20 mouse cellular contexts compared by ENCODE assay signal in genomic region chr15:62861422-62861821, GRCm38 (mm10).
DNase-seq lines count a peak whose midpoint lies in the region; ATAC-seq lines count a peak whose summit lies in the region.
"Had no signal": no experiment of that assay in that cellular context is flagged by ENCODE, and none has a peak within 500 bp of the region (broad histone marks: within the 10 kb centered on the region; RNA-seq: fewer than 3 reads in every experiment).

No protein-coding gene starts in this region.

- no peaks in the 10 kb centered on the region for H3K4me1 ChIP-seq in embryonic facial prominence, embryonic 14.5 days (ENCODE audit: control insufficient read depth, insufficient read depth, low read length)
- H3K4me1 ChIP-seq in embryonic facial prominence, embryonic 10.5 days: no peaks in the 10 kb centered on the region
- no peaks in the 10 kb centered on the region for H3K4me1 ChIP-seq in kidney, embryonic 14.5 days (ENCODE audit: control insufficient read depth, insufficient read depth, low read length)
- H3K4me1 ChIP-seq: forebrain, embryonic 15.5 days; heart, embryonic 15.5 days; hindbrain, embryonic 13.5 days had no signal

- intact Hi-C loops in heart, postnatal 10 days (cut with DNase I): no loop called here

- H3K36me3 ChIP-seq in embryonic facial prominence, embryonic 14.5 days (ENCODE audit: control insufficient read depth, insufficient read depth, low read length): no peaks in the 10 kb centered on the region
- no peaks in the 10 kb centered on the region for H3K36me3 ChIP-seq in embryonic facial prominence, embryonic 10.5 days (replicated peaks)
- H3K36me3 ChIP-seq in kidney, embryonic 14.5 days (ENCODE audit: control insufficient read depth, insufficient read depth, low read length): no peaks in the 10 kb centered on the region
- H3K36me3 ChIP-seq: forebrain, embryonic 15.5 days; G1E; heart, embryonic 15.5 days; hindbrain, embryonic 13.5 days had no signal

- peak; percentile 41 for DNase-seq in embryonic facial prominence, embryonic 14.5 days (ENCODE audit: low spot score)
- DNase-seq in embryonic facial prominence, embryonic 10.5 days (ENCODE audit: low spot score): no peak
- peak; percentile 44 to 46 for DNase-seq in heart, postnatal 10 days
- no peak for DNase-seq in heart, adult 8-10 months (ENCODE audit: low spot score)
- DNase-seq in kidney, postnatal 4 days: peak; percentile 4 to 18
- DNase-seq in urinary bladder, postnatal 14 days (ENCODE audit: low spot score): peak; percentile 4
- no peak for DNase-seq in urinary bladder, adult 2 months (ENCODE audit: low spot score)
- DNase-seq: adrenal gland, adult 8-10 months; adrenal gland, postnatal 36 days; B cell, adult 2 months; cerebellum, adult 2 months; cerebellum, postnatal 10 days had no signal

- no peak overlapping the region for H3K9ac ChIP-seq in embryonic facial prominence, embryonic 14.5 days (ENCODE audit: low read depth, low read length)
- no peak overlapping the region for H3K9ac ChIP-seq in kidney, embryonic 14.5 days (ENCODE audit: low read depth, low read length)
- H3K9ac ChIP-seq: forebrain, embryonic 15.5 days; heart, embryonic 15.5 days; hindbrain, embryonic 13.5 days had no signal

- ATAC-seq in embryonic facial prominence, embryonic 14.5 days (ENCODE audit: low read depth): no peak
- no peak for ATAC-seq in kidney, embryonic 14.5 days (ENCODE audit: low FRiP score, low TSS enrichment)
- ATAC-seq: CD4-positive, CD25-positive, alpha-beta regulatory T cell, adult 4 months; forebrain, embryonic 15.5 days; hindbrain, postnatal 0 days had no signal

- H3K9me3 ChIP-seq in embryonic facial prominence, embryonic 14.5 days (ENCODE audit: control insufficient read depth, low read length): no peaks in the 10 kb centered on the region
- no peaks in the 10 kb centered on the region for H3K9me3 ChIP-seq in embryonic facial prominence, embryonic 10.5 days
- H3K9me3 ChIP-seq in kidney, embryonic 14.5 days (ENCODE audit: control insufficient read depth, low read length): no peaks in the 10 kb centered on the region
- H3K9me3 ChIP-seq: forebrain, embryonic 15.5 days; G1E; heart, embryonic 15.5 days had no signal

- H3K27ac ChIP-seq in embryonic facial prominence, embryonic 14.5 days (replicated peaks; ENCODE audit: low read depth, low read length): no peak overlapping the region
- H3K27ac ChIP-seq in embryonic facial prominence, embryonic 10.5 days (replicated peaks): no peak overlapping the region
- no peak overlapping the region for H3K27ac ChIP-seq in kidney, embryonic 14.5 days (ENCODE audit: low read depth, low read length)
- H3K27ac ChIP-seq: forebrain, embryonic 15.5 days; heart, embryonic 15.5 days; hindbrain, embryonic 13.5 days; hindbrain, postnatal 0 days had no signal

- no peak overlapping the region for H3K4me3 ChIP-seq in embryonic facial prominence, embryonic 14.5 days (ENCODE audit: low read depth, low read length)
- no peak overlapping the region for H3K4me3 ChIP-seq in embryonic facial prominence, embryonic 10.5 days
- H3K4me3 ChIP-seq in kidney, embryonic 14.5 days (ENCODE audit: low read length): no peak overlapping the region
- H3K4me3 ChIP-seq: forebrain, embryonic 15.5 days; heart, embryonic 15.5 days; hindbrain, embryonic 13.5 days had no signal

- no peak overlapping the region for H3K4me2 ChIP-seq in embryonic facial prominence, embryonic 14.5 days (ENCODE audit: low read depth, low read length)
- no peak overlapping the region for H3K4me2 ChIP-seq in kidney, embryonic 14.5 days (replicated peaks; ENCODE audit: low read depth, low read length)
- H3K4me2 ChIP-seq: forebrain, embryonic 15.5 days; heart, embryonic 11.5 days; heart, embryonic 15.5 days; hindbrain, embryonic 13.5 days had no signal

- H3K27me3 ChIP-seq in embryonic facial prominence, embryonic 14.5 days (replicated peaks; ENCODE audit: control insufficient read depth, insufficient read depth, low read length): no peaks in the 10 kb centered on the region
- H3K27me3 ChIP-seq in embryonic facial prominence, embryonic 10.5 days (replicated peaks; ENCODE audit: low read depth, poor library complexity, severe bottlenecking): no peaks in the 10 kb centered on the region
- no peaks in the 10 kb centered on the region for H3K27me3 ChIP-seq in kidney, embryonic 14.5 days (ENCODE audit: control insufficient read depth, insufficient read depth, low read length)
- H3K27me3 ChIP-seq: forebrain, embryonic 15.5 days; heart, embryonic 15.5 days; hindbrain, embryonic 13.5 days had no signal

Comparison
In these comparisons a context has a peak if more than half of its experiments do, and no peak if none do; other contexts are left out.
1. DNase-seq: peak in embryonic facial prominence, embryonic 14.5 days (single experiment), heart, postnatal 10 days (2 of 2), kidney, postnatal 4 days (2 of 2) and urinary bladder, postnatal 14 days (single experiment); none in embryonic facial prominence, embryonic 10.5 days (single experiment), heart, adult 8-10 months (single experiment) and urinary bladder, adult 2 months (single experiment).